Mouse (Mus musculus): ENCODE measurements around the gene Ireb2. TPM values are rescaled to one million over a fixed set of nuclear protein-coding genes. Genes with fewer than 3 reads are reported as not detected.

Gene Ireb2
- polyA plus RNA-seq, 1 experiment from 2014 or later: 41.6 TPM

Other genes starting within 250 kb of the Ireb2 start
- 7.2 and 8.7 TPM in 2 replicates for gene Acsbg1, start 201.9 kb upstream of the Ireb2 start, polyA plus RNA-seq (2016; fragmentation: Nextera tagmentation; extraction: Ambion mirVana)
- 4.5 and 4.7 TPM in 2 replicates for gene Dnaja4, start 164.9 kb upstream of the Ireb2 start, polyA plus RNA-seq (2016; fragmentation: Nextera tagmentation; extraction: Ambion mirVana)
- 150 and 174 TPM in 2 replicates for gene Wdr61, start 129.3 kb upstream of the Ireb2 start, polyA plus RNA-seq (2016; fragmentation: Nextera tagmentation; extraction: Ambion mirVana)
- 1,866 and 1,915 TPM in 2 replicates for gene Crabp1, start 99.0 kb upstream of the Ireb2 start, polyA plus RNA-seq (2016; fragmentation: Nextera tagmentation; extraction: Ambion mirVana)
- 4.6 and 4.7 TPM in 2 replicates for gene Hykk, start 53.5 kb downstream of the Ireb2 start, polyA plus RNA-seq (2016; fragmentation: Nextera tagmentation; extraction: Ambion mirVana)
- gene Psma4, start 87.0 kb downstream of the Ireb2 start, polyA plus RNA-seq (2016; fragmentation: Nextera tagmentation; extraction: Ambion mirVana): 319 and 324 TPM in 2 replicates
- 0.69 and 1.0 TPM in 2 replicates for gene AY074887, start 87.2 kb downstream of the Ireb2 start, polyA plus RNA-seq (2016; fragmentation: Nextera tagmentation; extraction: Ambion mirVana)
- 2.3 and 3.4 TPM in 2 replicates for gene Chrna5, start 117.1 kb downstream of the Ireb2 start, polyA plus RNA-seq (2016; fragmentation: Nextera tagmentation; extraction: Ambion mirVana)
- gene Chrna3, start 162.8 kb downstream of the Ireb2 start, polyA plus RNA-seq (2016; fragmentation: Nextera tagmentation; extraction: Ambion mirVana): 13.7 and 17.3 TPM in 2 replicates
- 3.2 and 4.4 TPM in 2 replicates for gene Chrnb4, start 185.0 kb downstream of the Ireb2 start, polyA plus RNA-seq (2016; fragmentation: Nextera tagmentation; extraction: Ambion mirVana)